ENCODE assay signal across 9 mouse cellular contexts in genomic region chr9:44078955-44079756, GRCm38 (mm10). TPM values are rescaled to one million over a fixed set of nuclear protein-coding genes. Genes with fewer than 3 reads are reported as not detected.
DNase-seq lines count a peak whose midpoint lies in the region; ATAC-seq and TF ChIP-seq lines count a peak whose summit lies in the region.
"Had no signal": no experiment of that assay in that cellular context is flagged by ENCODE, and none has a peak within 500 bp of the region (broad histone marks: within the 10 kb centered on the region; RNA-seq: fewer than 3 reads in every experiment).

No protein-coding gene starts in this region.

- peaks cover 15% of the 10 kb centered on the region for H3K27me3 ChIP-seq in G1E (ENCODE audit: insufficient read depth, low read length)
- H3K27me3 ChIP-seq in hindbrain, embryonic 13.5 days: peaks cover 20% of the 10 kb centered on the region
- peaks cover 8% of the 10 kb centered on the region; the same call in 1 of the 2 replicates for H3K27me3 ChIP-seq in midbrain, embryonic 16.5 days (ENCODE audit: control insufficient read depth, insufficient read depth, low read depth, low read length)

- H3K4me1 ChIP-seq in G1E (ENCODE audit: insufficient read depth, low read depth, low read length): peaks cover 26% of the 10 kb centered on the region
- peaks cover 45% of the 10 kb centered on the region for H3K4me1 ChIP-seq in hindbrain, embryonic 13.5 days (replicated peaks)
- H3K4me1 ChIP-seq in midbrain, embryonic 16.5 days (ENCODE audit: control insufficient read depth, insufficient read depth, low read length): peaks cover 7% of the 10 kb centered on the region

- no peak overlapping the region for H3K4me2 ChIP-seq in hindbrain, embryonic 13.5 days
- no peak overlapping the region for H3K4me2 ChIP-seq in midbrain, embryonic 16.5 days (ENCODE audit: low read length)

- no peak for DNase-seq in G1E (ENCODE audit: low spot score)
- DNase-seq in adrenal gland, postnatal 25 days: peak; percentile 84
- peak; percentile 95 for DNase-seq in gastrocnemius, adult 18-20 months (ENCODE audit: low spot score)
- peak; percentile 88 for DNase-seq in left cerebral cortex, postnatal 4 days
- no peak for DNase-seq in T-cell, adult 2 months (ENCODE audit: low spot score)
- DNase-seq in spleen, postnatal 36 days (ENCODE audit: low spot score in 2 of 2): no peak

- H3K27ac ChIP-seq in hindbrain, embryonic 13.5 days: no peak overlapping the region
- H3K27ac ChIP-seq in midbrain, embryonic 16.5 days (ENCODE audit: low read length): no peak overlapping the region

- H3K4me3 ChIP-seq in G1E (ENCODE audit: low read depth, low read length): no peak overlapping the region
- H3K4me3 ChIP-seq in hindbrain, embryonic 13.5 days: no peak overlapping the region
- no peak overlapping the region for H3K4me3 ChIP-seq in midbrain, embryonic 16.5 days (ENCODE audit: low read depth, low read length)
- H3K4me3 ChIP-seq: megakaryocyte, embryonic 14.5 days had no signal

- H3K36me3 ChIP-seq in G1E (replicated peaks): peaks cover 10% of the 10 kb centered on the region
- no peaks in the 10 kb centered on the region for H3K36me3 ChIP-seq in hindbrain, embryonic 13.5 days
- no peaks in the 10 kb centered on the region for H3K36me3 ChIP-seq in midbrain, embryonic 16.5 days (ENCODE audit: control insufficient read depth, insufficient read depth, low read length)

- 54% methylated on average over 13 of the region's 16 CpGs for WGBS in hindbrain, embryonic 13.5 days
- WGBS in midbrain, embryonic 16.5 days: 20% methylated on average over 14 of the region's 16 CpGs

- ATAC-seq in G1E (ENCODE audit: extremely low read depth, insufficient number of reproducible peaks, low FRiP score, poor library complexity, severe bottlenecking): peak; percentile 24; the same call in 1 of the 2 replicates
- ATAC-seq in hindbrain, embryonic 13.5 days (ENCODE audit: low FRiP score): peak; percentile 66; the same call in 1 of the 2 replicates
- ATAC-seq in midbrain, embryonic 16.5 days: peak; percentile 73; the same call in 1 of the 2 replicates

- H3K9ac ChIP-seq in hindbrain, embryonic 13.5 days: 0 out of 2 replicates have a peak overlapping the region, but pooled peaks have one; percentile 35
- no peak overlapping the region for H3K9ac ChIP-seq in midbrain, embryonic 16.5 days (ENCODE audit: low read depth, low read length)

- no peak for TF ChIP-seq CTCF in G1E (IDR thresholded peaks at IDR 0.05; ENCODE audit: low read depth, low read length)

- no peaks in the 10 kb centered on the region for H3K9me3 ChIP-seq in G1E (replicated peaks)
- no peaks in the 10 kb centered on the region for H3K9me3 ChIP-seq in hindbrain, embryonic 13.5 days
- H3K9me3 ChIP-seq in midbrain, embryonic 16.5 days (replicated peaks; ENCODE audit: control insufficient read depth, low read length, poor library complexity, severe bottlenecking): no peaks in the 10 kb centered on the region
- H3K9me3 ChIP-seq: megakaryocyte, embryonic 14.5 days had no signal

- intact Hi-C loops in left cerebral cortex, postnatal 4 days (cut with DNase I): no loop called here

RNA-seq across cellular contexts. Expression of gene Usp2, which starts 12.3 kb away (rescaled TPM):
- 8.3 and 20.1 TPM in 2 replicates for total RNA-seq in G1E (2014; fragmentation: Nextera tagmentation)
- 8.6 and 12.3 TPM in 2 replicates for total RNA-seq in G1E (2017)
- 3.2 and 4.1 TPM in 2 replicates for polyA plus RNA-seq in G1E (2012)
- total RNA-seq in adrenal gland, postnatal 25 days (2021): 20.9 and 22.8 TPM in 2 replicates
- total RNA-seq in gastrocnemius, adult 18-20 months (2021): 100 to 1,000 TPM; 125 to 221 TPM
- polyA plus RNA-seq in hindbrain, embryonic 13.5 days (2015; fragmentation: Nextera tagmentation; extraction: Ambion mirVana): 8.1 and 12.2 TPM in 2 replicates
- 10 to 100 TPM; 30.2 to 31.9 TPM for total RNA-seq in left cerebral cortex, postnatal 4 days (2021)
- polyA plus RNA-seq in midbrain, embryonic 16.5 days (2015; fragmentation: Nextera tagmentation; extraction: Ambion mirVana): 6.7 and 9.7 TPM in 2 replicates

RNA-seq across cellular contexts. Expression of gene Mfrp, which starts 22.4 kb away (rescaled TPM):
- total RNA-seq in G1E (2014; fragmentation: Nextera tagmentation) (not detected in 2 replicates), G1E (2017) (not detected in 2 replicates)
- polyA plus RNA-seq in G1E (2012): not detected in 2 replicates
- not detected in 2 replicates for total RNA-seq in adrenal gland, postnatal 25 days (2021)
- not detected for total RNA-seq in gastrocnemius, adult 18-20 months (2021)
- 0.22 TPM in 1 of 2 replicates, not detected in the other for polyA plus RNA-seq in hindbrain, embryonic 13.5 days (2015; fragmentation: Nextera tagmentation; extraction: Ambion mirVana)
- not detected for total RNA-seq in left cerebral cortex, postnatal 4 days (2021)
- 0.15 and 0.16 TPM in 2 replicates for polyA plus RNA-seq in midbrain, embryonic 16.5 days (2015; fragmentation: Nextera tagmentation; extraction: Ambion mirVana)

RNA-seq across cellular contexts. Expression of gene C1qtnf5, which starts 27.9 kb away (rescaled TPM):
- total RNA-seq in G1E (2014; fragmentation: Nextera tagmentation) (not detected in 2 replicates), G1E (2017) (0.29 TPM in 1 of 2 replicates, not detected in the other)
- polyA plus RNA-seq in G1E (2012): 0.21 TPM in 1 of 2 replicates, not detected in the other
- 9.9 and 10.9 TPM in 2 replicates for total RNA-seq in adrenal gland, postnatal 25 days (2021)
- total RNA-seq in gastrocnemius, adult 18-20 months (2021): 1 to 10 TPM; 3.9 to 5.4 TPM
- polyA plus RNA-seq in hindbrain, embryonic 13.5 days (2015; fragmentation: Nextera tagmentation; extraction: Ambion mirVana): 3.2 and 5.3 TPM in 2 replicates
- total RNA-seq in left cerebral cortex, postnatal 4 days (2021): 10 to 100 TPM in 1 of 2 experiments, 1 to 10 TPM in 1; 5.3 to 10.6 TPM
- polyA plus RNA-seq in midbrain, embryonic 16.5 days (2015; fragmentation: Nextera tagmentation; extraction: Ambion mirVana): 4.6 and 5.5 TPM in 2 replicates

RNA-seq across cellular contexts. Expression of gene Gm49380, which starts 34.1 kb away (rescaled TPM):
- total RNA-seq in G1E (2014; fragmentation: Nextera tagmentation) (not detected in 2 replicates), G1E (2017) (0.12 and 0.27 TPM in 2 replicates)
- polyA plus RNA-seq in G1E (2012): 0.15 TPM in 1 of 2 replicates, not detected in the other
- total RNA-seq in adrenal gland, postnatal 25 days (2021): 0.82 and 1.5 TPM in 2 replicates
- total RNA-seq in gastrocnemius, adult 18-20 months (2021): 1 to 10 TPM in 1 of 2 experiments, under 1 TPM in 1; 0.43 to 1.9 TPM
- 0.12 and 0.49 TPM in 2 replicates for polyA plus RNA-seq in hindbrain, embryonic 13.5 days (2015; fragmentation: Nextera tagmentation; extraction: Ambion mirVana)
- total RNA-seq in left cerebral cortex, postnatal 4 days (2021): under 1 TPM in 1 of 2 experiments, not detected in 1; 0.44 TPM
- polyA plus RNA-seq in midbrain, embryonic 16.5 days (2015; fragmentation: Nextera tagmentation; extraction: Ambion mirVana): 0.10 and 0.15 TPM in 2 replicates

RNA-seq across cellular contexts. Expression of gene Rnf26, which starts 34.2 kb away (rescaled TPM):
- total RNA-seq in G1E (2014; fragmentation: Nextera tagmentation) (40.6 and 46.9 TPM in 2 replicates), G1E (2017) (10.5 and 11.4 TPM in 2 replicates)
- polyA plus RNA-seq in G1E (2012): 29.7 and 41.9 TPM in 2 replicates
- 30.3 and 36.4 TPM in 2 replicates for total RNA-seq in adrenal gland, postnatal 25 days (2021)
- total RNA-seq in gastrocnemius, adult 18-20 months (2021): 1 to 10 TPM; 1.5 to 3.0 TPM
- polyA plus RNA-seq in hindbrain, embryonic 13.5 days (2015; fragmentation: Nextera tagmentation; extraction: Ambion mirVana): 27.9 and 29.2 TPM in 2 replicates
- total RNA-seq in left cerebral cortex, postnatal 4 days (2021): 10 to 100 TPM; 31.1 to 33.1 TPM
- polyA plus RNA-seq in midbrain, embryonic 16.5 days (2015; fragmentation: Nextera tagmentation; extraction: Ambion mirVana): 25.6 and 26.0 TPM in 2 replicates

Comparison
In these comparisons a context has a peak if more than half of its experiments do, and no peak if none do; other contexts are left out.
1. DNase-seq: peak in adrenal gland, postnatal 25 days (single experiment), gastrocnemius, adult 18-20 months (single experiment) and left cerebral cortex, postnatal 4 days (single experiment); none in G1E (single experiment), T-cell, adult 2 months (single experiment) and spleen, postnatal 36 days (0 of 2).
2. Peak in every context shown above with its lines, with median percentiles within 50 percentile points of each other: ATAC-seq.